Mouse (Mus musculus) hindbrain, embryonic 14.5 days (tissue): ENCODE results near the gene Cks1brt. TPM values are rescaled to one million over a fixed set of nuclear protein-coding genes. Genes with fewer than 3 reads are reported as not detected.
"Not testable (repeated sequence)": the region's sequence is repeated elsewhere in the genome, so short reads cannot be mapped to it uniquely, and the experiment has no call there.

Experiments
- ATAC-seq: fragments of 200-750 bp; cut with Nextera tagmentation; 2 replicates; pipeline ENCODE4 v1.8.0; 2017; ENCODE audit warnings: moderate number of reproducible peaks, mild to moderate bottlenecking, moderate TSS enrichment, moderate library complexity; ENCODE audit not compliant: low FRiP score
- DNase-seq: peaks from one replicate; pipeline ENCODE4 v3.0.0-alpha.2; 2015; ENCODE audit warnings: low spot score
- H3K27ac ChIP-seq: fragments of 300-500 bp; sonication (generic); 2 replicates; pipeline ENCODE4 v1.5.1; 2014; ENCODE audit warnings: mild to moderate bottlenecking, moderate library complexity
- H3K27me3 ChIP-seq: fragments of 300-500 bp; sonication (generic); 2 replicates; pipeline ENCODE4 v1.6.1; 2014; ENCODE audit warnings: mild to moderate bottlenecking, low read length, mixed read lengths; ENCODE audit not compliant: control insufficient read depth, insufficient read depth
- H3K36me3 ChIP-seq: fragments of 300-500 bp; sonication (generic); replicated peaks from 2 replicates; pipeline ENCODE4 v1.6.1; 2014; ENCODE audit not compliant: control insufficient read depth, insufficient read depth
- H3K4me1 ChIP-seq: fragments of 300-500 bp; sonication (generic); replicated peaks from 2 replicates; pipeline ENCODE4 v1.6.1; 2014; ENCODE audit warnings: antibody characterized with exemption, low read length, mixed read lengths; ENCODE audit not compliant: control insufficient read depth, insufficient read depth
- H3K4me2 ChIP-seq: fragments of 300-500 bp; sonication (generic); replicated peaks from 2 replicates; pipeline ENCODE4 v1.6.1; 2014; ENCODE audit warnings: mild to moderate bottlenecking, moderate library complexity
- H3K4me3 ChIP-seq: fragments of 300-500 bp; sonication (generic); replicated peaks from 2 replicates; pipeline ENCODE4 v1.5.1; 2014; ENCODE audit warnings: mild to moderate bottlenecking, low read length
- H3K9ac ChIP-seq: fragments of 300-500 bp; sonication (generic); 2 replicates; pipeline ENCODE4 v1.6.1; 2014
- H3K9me3 ChIP-seq: fragments of 300-500 bp; sonication (generic); 2 replicates; pipeline ENCODE4 v1.6.1; 2016; ENCODE audit warnings: low read length; ENCODE audit not compliant: control insufficient read depth
- WGBS: fragments of 180-500 bp; shearing (Covaris S2); extraction: QIAGEN DNeasy Blood & Tissue Kit; methylation state at CpG from one replicate; pipeline ENCODE4 v1.1.7; 2014; 5-methylcytosine and 5-hydroxymethylcytosine counted together
- polyA plus RNA-seq: library from polyadenylated mRNA; unstranded; fragments of >200 nt; fragmentation: Nextera tagmentation; extraction: Ambion mirVana; gene quantifications from 2 replicates; pipeline ENCODE4 v1.2.1, GENCODE M21; 2014

The Cks1brt gene
- polyA plus RNA-seq = not detected in 2 replicates

DNA sequence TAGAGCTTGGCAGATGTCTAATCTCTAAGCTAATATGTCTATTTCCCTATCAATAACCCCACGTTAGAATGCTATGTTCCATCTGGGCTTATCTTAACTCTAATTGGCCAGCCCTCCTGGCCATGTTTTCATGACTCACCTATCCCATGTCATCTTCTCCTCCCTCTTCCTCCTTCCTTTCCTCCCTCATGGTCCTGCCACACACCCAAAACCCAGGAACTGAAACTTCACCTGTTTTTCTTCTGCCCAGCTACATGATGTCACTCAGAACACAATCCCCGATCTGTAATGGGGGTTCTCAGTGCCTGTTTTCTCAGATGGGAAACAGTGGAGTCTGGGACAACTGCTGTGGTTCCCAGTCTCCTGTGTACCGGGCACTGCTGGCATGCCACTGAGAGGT is at the start of gene Cks1brt:
Gene Cks1brt, plus strand, starts transcription at position 301 of the 400 bp plus-strand sequence.
- no peak for ATAC-seq
- DNase-seq = no peak
- 90% methylated on average over 3 of the region's 3 CpGs for WGBS
- Histone ChIP-seq H3K27ac (no peak within 1 kb of the TSS), H3K9me3 (peaks cover 31% of the 10 kb centered on the region), H3K36me3 (no peaks in the 10 kb centered on the region), H3K4me2 (no peak within 1 kb of the TSS), H3K4me3 (no peak within 1 kb of the TSS), H3K27me3 (no peaks in the 10 kb centered on the region), H3K9ac (no peak within 1 kb of the TSS), H3K4me1 (no peaks in the 10 kb centered on the region)

DNA sequence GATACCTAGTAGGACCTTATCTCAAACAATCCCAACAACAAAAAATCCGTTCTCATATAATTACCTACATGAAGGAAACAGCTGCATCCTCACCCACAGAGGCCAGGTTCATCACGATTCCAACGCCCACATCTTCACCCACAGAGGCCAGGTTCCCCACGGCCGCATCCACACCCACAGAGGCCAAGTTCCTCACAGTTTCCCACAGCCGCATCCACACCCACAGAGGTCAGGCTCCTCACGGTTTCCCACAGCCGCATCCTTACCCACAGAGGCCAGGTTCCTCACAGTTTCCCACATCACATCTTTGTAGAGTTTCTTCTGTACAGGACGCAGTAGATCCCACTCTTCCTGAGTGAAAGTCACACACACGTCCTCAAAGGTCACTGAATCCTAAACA is 38.5 kb upstream of the Cks1brt start:
- H3K4me2 ChIP-seq = no peak overlapping the region
- H3K27me3 ChIP-seq = no peaks in the 10 kb centered on the region
- H3K36me3 ChIP-seq = peaks cover 30% of the 10 kb centered on the region
- no peaks in the 10 kb centered on the region for H3K9me3 ChIP-seq
- no peak overlapping the region for H3K27ac ChIP-seq
- no peak overlapping the region for H3K4me3 ChIP-seq
- ATAC-seq = no peak
- DNase-seq = no peak
- WGBS = 96% methylated on average over 10 of the region's 10 CpGs
- no peaks in the 10 kb centered on the region for H3K4me1 ChIP-seq
- H3K9ac ChIP-seq = no peak overlapping the region

DNA sequence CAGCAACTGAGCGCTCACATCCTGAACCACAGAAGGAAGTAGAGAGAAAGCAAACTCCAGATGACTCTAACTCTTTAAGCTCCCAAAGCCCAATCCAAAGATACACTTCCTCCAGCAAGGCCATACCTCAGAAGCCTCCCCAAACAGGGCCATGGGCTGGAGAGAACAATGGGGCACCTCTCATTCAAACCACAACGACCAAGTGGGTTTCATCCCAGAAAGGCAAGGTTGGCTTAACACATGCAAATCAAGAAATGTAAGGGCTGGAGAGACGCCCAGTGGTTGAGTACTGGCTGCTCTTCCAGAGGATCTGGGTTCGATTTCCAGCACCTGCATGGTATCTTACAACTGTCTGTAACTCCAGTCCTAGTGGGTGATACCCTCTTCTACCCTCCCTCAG is 36.2 kb upstream of the Cks1brt start:
- WGBS = 75% methylated on average over 4 of the region's 4 CpGs
- ATAC-seq (no peak), DNase-seq (no peak)
- no peak overlapping the region for H3K4me2 ChIP-seq
- H3K27me3 ChIP-seq = no peaks in the 10 kb centered on the region
- H3K27ac ChIP-seq = no peak overlapping the region
- H3K36me3 ChIP-seq = peaks cover 15% of the 10 kb centered on the region
- no peak overlapping the region for H3K9ac ChIP-seq
- H3K4me1 ChIP-seq = 0 out of 2 replicates have a peak, but pooled peaks cover 3% of the 10 kb centered on the region
- no peaks in the 10 kb centered on the region for H3K9me3 ChIP-seq
- H3K4me3 ChIP-seq = no peak overlapping the region

DNA sequence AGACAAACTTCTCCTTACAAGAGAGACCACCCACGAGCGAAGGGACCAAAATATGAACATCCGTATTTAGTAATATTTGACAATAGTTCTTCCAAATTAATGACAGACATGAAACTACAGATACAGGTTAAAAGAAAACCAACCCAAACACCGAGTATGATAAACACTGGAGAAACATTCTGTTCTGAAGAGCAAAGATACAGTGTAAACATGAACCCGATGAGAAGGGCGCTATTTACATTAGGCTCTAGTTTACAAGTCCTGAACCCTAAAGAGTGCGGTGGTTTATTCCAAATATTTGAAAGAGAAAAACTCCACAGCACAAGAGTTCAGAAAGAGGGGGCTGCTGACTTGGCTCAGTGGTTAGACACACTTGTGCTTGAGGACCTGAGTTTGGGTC is 34.7 kb upstream of the Cks1brt start:
- 95% methylated on average over 7 of the region's 7 CpGs for WGBS
- H3K9ac ChIP-seq = no peak overlapping the region
- no peak overlapping the region for H3K27ac ChIP-seq
- H3K27me3 ChIP-seq = no peaks in the 10 kb centered on the region
- H3K4me2 ChIP-seq = no peak overlapping the region
- no peak for DNase-seq
- 0 out of 2 replicates have a peak, but pooled peaks cover 3% of the 10 kb centered on the region for H3K4me1 ChIP-seq
- ATAC-seq = no peak
- no peaks in the 10 kb centered on the region for H3K9me3 ChIP-seq
- no peaks in the 10 kb centered on the region; the same call in 1 of the 2 replicates for H3K36me3 ChIP-seq
- no peak overlapping the region for H3K4me3 ChIP-seq

DNA sequence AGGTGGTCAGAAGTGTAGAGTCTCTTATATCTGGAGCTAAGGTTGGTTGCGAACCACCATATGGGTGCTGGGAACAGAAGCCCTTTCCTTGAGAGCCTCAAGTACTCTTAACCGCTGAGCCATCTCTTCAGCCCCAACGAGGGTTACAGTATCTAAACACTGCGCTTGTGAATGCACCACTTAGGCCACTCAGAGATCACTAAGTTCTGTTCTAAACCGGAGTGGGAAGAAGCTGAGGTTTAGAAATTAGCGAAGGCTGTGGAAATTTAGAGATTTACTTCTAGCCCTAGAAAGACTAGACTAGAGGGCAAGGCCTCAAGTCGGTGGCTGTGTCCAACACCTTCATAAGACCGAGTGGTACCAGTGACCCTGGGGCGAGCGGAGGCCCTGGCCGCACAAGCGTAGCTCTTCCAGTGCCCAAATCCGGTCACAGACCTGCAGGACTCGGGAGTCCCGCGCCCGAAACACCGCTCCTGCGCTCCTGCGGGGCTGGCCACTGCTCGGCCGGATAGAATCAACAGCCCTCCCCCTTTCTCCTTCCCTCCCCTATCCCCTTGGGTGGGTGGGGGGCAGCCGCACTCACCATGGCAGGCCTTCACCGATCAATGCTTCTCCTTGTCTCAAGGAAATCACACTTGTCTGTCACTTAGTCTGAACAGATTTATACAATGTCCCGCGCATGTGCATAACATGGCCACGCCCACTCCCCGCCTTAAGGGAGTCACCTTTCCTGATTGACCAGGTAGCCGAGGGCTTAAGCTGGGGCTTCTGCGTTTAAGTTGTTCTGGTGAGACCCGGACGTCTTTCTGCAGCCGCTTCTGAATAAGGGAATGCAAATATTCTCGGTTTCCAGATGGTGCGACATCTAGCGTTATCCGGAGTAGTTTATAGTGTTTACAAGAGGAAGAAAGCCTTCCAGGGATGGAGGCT is 32.4 kb upstream of the Cks1brt start:
- WGBS = 8% methylated on average over 37 of the region's 37 CpGs
- Histone ChIP-seq H3K4me1 (0 out of 2 replicates have a peak, but pooled peaks cover 3% of the 10 kb centered on the region), H3K9ac (peak overlapping the region; percentile 76), H3K27me3 (no peaks in the 10 kb centered on the region), H3K4me2 (peak overlapping the region; percentile 70), H3K9me3 (no peaks in the 10 kb centered on the region), H3K27ac (peak overlapping the region; percentile 48), H3K36me3 (no peaks in the 10 kb centered on the region), H3K4me3 (peak overlapping the region; percentile 57)
- peak; percentile 84 for DNase-seq
- ATAC-seq = peak; percentile 86

DNA sequence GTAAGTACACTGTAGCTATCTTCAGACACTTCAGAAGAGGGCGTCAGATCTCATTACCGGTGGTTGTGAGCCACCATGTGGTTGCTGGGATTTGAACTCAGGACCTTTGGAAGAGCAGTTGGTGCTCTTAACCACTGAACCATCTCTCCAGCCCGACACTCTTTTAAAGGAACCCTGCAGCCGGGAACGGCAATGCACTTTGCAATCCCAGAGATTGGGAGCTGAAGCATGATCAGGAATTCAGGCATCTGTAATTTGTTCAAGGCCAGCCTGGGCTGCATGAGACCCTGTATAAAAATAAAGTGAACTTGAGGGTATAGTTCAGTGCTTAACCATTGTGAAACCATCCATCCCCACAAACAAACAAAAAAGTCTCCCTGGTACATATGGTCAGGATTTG is 31.5 kb upstream of the Cks1brt start:
- not testable (repeated sequence) for H3K27ac ChIP-seq, H3K27me3 ChIP-seq, H3K4me2 ChIP-seq, H3K4me3 ChIP-seq, DNase-seq, H3K36me3 ChIP-seq, H3K4me1 ChIP-seq, H3K9ac ChIP-seq, H3K9me3 ChIP-seq, ATAC-seq
- 83% methylated on average over 5 of the region's 5 CpGs for WGBS

DNA sequence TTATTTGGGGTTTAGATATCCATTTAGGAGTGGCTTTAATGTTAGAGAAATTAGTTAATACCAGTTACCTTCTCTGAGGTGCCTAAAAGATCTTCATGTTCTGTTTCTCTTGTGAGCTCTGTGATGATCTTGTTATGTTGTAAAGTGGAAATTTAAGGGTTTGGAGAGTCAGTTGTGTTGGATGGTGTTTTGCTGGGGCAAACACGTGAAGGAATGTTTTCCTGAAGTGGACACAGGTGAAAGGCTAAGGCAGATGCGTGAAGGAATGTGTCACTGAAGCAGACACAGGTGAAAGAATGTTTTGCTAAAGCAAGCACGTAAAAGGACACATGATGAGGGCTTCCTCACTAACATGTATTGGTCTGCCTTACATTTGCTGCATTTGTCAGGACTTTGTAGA is 28.7 kb upstream of the Cks1brt start, which contains the start of gene Zfp791:
Gene Zfp791, minus strand, starts transcription at position 101 of the 400 bp plus-strand sequence.
- Histone ChIP-seq H3K27me3 (no peaks in the 10 kb centered on the region), H3K27ac (no peak within 1 kb of the TSS), H3K4me1 (0 out of 2 replicates have a peak, but pooled peaks cover 3% of the 10 kb centered on the region), H3K36me3 (no peaks in the 10 kb centered on the region), H3K9me3 (no peaks in the 10 kb centered on the region), H3K4me3 (no peak within 1 kb of the TSS), H3K4me2 (no peak within 1 kb of the TSS), H3K9ac (no peak within 1 kb of the TSS)
- no peak for ATAC-seq
- WGBS = 76% methylated on average over 3 of the region's 3 CpGs
- DNase-seq = no peak

DNA sequence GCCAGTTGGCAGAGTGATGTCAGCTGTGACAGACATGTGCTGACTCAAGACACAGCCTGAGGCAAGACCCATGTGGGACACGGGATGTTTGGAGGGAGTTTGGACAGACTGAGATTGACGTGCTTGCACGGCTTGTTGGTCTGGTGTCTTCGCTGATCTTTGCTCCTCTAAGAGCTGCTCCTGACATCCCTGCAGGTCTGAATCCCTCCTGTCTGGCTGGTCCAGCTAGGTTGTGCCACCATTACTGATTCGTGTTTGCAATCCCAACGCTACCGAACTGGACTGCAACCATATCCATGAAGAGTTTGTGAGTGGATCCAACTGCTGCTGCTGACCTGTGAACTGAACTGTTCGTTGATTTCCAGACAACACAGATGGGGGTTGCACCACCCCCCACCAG is 28.0 kb upstream of the Cks1brt start:
- Histone ChIP-seq H3K27me3 (no peaks in the 10 kb centered on the region), H3K4me1 (0 out of 2 replicates have a peak, but pooled peaks cover 3% of the 10 kb centered on the region), H3K36me3 (no peaks in the 10 kb centered on the region), H3K27ac (no peak overlapping the region), H3K4me2 (no peak overlapping the region), H3K4me3 (no peak overlapping the region), H3K9ac (no peak overlapping the region), H3K9me3 (no peaks in the 10 kb centered on the region)
- DNase-seq = peak; percentile 19
- 94% methylated on average over 8 of the region's 8 CpGs for WGBS
- ATAC-seq = no peak

DNA sequence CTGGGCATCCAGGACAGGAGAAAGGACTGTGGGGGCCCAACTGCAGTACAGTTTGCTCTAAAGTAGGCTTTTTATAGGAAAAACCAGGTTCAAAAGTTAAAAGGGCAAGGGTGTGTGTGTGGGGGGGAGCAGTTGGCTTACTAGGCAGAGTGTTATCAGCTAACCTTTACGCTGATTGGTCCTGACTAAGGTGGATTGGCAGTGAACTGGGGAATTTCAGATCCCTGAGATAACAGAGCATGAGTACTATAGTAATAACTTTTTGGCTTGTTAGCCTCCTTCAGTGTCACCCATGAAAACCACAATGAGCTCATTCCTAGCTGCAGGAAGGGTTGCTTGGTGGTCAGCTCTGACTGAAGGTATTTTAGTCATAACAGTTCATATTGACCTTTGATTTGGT is 19.4 kb upstream of the Cks1brt start:
- no peaks in the 10 kb centered on the region for H3K27me3 ChIP-seq
- H3K9me3 ChIP-seq = 0 out of 2 replicates have a peak, but pooled peaks cover 3% of the 10 kb centered on the region
- no peak overlapping the region for H3K27ac ChIP-seq
- DNase-seq (no peak), ATAC-seq (no peak)
- H3K4me1 ChIP-seq = no peaks in the 10 kb centered on the region
- H3K4me3 ChIP-seq = no peak overlapping the region
- WGBS = 97% methylated on average over 1 of the region's 1 CpGs
- no peak overlapping the region for H3K9ac ChIP-seq
- H3K36me3 ChIP-seq = no peaks in the 10 kb centered on the region
- H3K4me2 ChIP-seq = no peak overlapping the region
